Mouse (Mus musculus) 416B (cell line): ENCODE measurements around the gene Mob3a.

Experiments
- DNase-seq: peaks from one replicate; pipeline ENCODE4 v3.0.0; 2011; ENCODE audit warnings: low read depth

The Mob3a gene

DNA sequence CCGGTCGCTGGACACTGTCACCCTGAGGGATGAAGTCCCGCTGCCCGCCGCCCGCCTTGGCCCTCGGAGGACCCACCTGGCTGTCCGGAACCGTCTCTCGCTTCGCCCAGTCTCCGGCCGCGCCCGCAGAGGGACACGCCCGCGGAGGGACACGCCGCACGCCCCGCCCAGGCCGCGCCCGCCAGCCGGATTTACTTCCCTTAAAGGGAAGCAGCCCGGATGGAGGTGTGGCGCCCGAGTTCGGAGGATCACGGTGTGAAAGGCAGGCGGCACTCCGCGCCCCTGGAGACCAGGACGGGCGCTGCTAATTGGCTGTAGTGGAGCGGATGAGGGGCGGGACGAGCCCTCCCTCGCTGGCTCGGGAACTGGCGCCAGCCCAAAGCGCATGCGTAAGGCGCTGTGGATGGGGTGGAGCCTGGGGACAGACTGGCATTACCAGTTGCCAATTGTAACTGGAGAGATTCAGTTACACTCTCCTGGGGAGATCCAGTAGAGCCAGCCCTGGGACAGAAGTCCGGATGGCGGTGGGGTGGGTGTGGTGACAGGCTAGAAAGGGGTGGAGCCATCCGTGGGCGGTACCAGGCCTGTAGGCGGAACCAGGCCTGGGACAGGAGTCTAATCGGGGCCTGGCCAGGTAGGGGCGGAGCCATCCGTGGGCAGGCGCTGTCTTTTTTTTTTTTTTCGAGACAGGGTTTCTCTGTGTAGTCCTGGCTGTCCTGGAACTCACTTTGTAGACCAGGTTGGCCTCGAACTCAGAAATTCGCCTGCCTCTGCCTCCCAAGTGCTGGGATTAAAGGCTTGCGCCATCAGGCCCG lies at the start of gene Mob3a, which contains the start of gene Izumo4:
Gene Mob3a (minus strand): TSS at position 257 of the 815 bp plus-strand sequence.
Gene Izumo4 (plus strand): TSS at position 464 of the 815 bp plus-strand sequence.
- DNase-seq, result peak; percentile 100

DNA sequence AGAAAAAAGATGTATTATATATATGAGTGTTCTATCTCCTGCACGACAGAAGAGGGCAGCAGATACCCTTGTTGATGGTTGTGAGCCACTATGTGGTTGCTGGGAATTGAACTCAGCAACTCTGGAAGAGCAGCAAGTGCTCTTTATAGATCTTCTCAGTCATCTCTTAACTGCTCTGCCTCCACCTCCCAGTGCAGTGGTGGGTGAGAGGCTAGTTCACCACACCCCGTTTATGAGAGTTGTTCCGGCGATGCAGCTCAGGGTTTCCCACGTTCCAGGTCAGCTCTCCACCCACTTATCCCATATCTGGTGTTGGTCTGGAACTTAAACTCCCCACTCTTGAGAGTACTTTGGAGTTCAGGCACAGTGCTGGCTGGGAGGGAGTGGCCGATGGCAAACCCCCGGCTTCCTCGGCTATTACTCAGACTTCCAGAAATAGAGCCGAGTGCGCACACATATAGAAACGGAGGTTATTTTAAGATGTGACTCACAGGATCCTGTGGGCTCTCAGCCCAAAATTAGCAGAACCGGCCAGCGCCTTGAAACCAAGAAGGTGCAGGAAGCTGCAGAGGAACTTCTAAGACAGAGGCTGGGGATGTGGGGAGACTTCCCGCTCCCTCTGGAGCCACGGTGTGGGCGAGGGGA lies 49.5 kb upstream of the Mob3a start:
- DNase-seq, result peak; percentile 98

DNA sequence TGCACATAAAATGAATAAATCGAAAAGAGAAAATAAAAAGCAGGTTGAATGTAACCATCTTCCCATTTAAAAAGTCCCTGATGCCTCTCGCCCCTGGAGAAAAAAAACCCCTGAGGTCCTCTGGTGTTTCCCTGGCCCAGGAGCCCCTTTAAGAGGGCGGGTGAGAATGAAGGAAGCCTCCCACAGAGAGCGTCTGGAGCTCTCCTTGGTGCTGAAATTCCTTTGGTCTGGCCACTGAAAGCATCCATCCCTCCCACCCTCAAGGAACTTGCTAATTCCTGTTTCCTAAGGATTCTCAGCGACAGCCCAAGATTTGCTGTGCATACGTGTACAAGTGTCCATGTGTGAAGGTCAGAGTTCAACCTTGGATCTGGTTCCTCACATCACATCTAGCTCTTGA lies 46.8 kb upstream of the Mob3a start:
- DNase-seq, result peak; percentile 73

DNA sequence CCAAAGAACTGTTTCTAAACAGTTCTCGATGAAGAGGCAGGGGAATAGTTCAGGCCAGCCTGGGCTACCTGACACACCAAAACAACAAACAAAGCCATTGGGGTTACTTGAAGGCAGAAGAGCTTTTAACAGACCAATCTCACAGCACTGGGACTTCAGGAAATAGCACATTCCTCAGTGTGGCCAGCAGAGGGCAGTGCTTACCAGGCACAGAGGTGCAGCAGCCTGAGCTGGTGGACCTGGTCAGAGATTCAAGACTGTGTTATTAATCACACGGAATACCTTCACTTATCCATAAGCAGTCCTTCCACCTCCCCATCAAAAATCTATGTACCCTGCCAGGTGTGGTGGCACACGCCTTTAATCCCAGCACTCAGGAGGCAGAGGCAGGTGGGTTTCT lies 45.6 kb upstream of the Mob3a start:
- peak; percentile 87 for DNase-seq

DNA sequence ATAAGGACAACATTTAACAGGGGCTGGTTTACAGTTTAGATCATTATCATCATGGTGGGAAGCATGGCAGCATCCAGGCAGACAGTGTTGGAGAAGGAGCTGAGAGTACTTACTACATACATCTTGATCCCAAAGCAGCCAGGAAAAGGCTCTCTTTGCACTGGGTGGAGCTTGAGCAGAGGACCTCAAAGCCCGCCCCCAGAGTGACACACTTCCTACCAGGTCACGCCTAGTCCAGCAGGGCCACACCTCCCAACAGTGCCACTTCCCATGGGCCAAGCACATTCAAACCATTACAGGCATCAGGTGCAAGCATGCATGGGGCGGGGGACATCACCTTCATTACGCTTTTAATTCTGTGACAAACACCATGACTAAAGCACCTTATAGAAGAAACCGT lies 42.5 kb upstream of the Mob3a start:
- peak; percentile 91 for DNase-seq

DNA sequence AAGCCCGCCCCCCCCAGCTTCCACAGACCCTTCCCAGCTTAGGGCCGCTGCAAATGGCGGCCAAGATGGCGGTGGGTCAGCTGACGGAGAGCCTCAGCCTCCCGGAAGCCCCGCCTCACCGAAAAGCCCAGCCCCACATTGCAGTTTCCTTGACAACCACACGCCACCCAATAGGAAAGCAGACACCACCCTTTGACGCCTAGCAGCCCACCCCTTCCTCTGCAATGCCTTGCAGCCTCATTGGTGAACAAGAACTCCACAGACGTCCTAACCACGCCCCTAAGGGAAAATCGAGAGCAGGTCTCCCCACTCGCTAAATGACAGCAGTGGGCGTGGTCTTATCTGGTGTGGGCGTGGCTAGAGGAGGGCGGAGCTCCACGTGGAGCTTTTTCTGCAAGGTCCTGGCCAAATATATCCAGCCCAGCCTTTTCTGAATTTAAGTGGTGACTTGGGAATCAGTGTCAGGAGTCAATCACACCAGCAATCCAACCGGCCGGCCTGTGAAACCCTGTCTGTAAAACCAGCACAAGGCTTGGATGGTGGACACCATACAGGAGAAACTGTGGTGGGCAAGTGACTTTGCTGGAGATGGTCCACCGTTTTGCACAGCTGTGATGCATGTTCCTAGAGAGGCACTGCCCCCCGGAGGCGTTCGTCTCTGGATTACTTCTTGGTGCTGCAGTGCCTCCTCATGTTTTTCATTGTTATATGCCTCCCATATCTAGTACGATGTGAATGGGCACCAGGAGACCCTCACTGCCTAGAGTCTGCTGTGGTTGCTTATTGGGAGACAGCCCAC lies 40.6 kb upstream of the Mob3a start, which contains the start of gene Ap3d1:
Gene Ap3d1 (minus strand): TSS at position 85 of the 799 bp plus-strand sequence.
- peak; percentile 100 for DNase-seq

DNA sequence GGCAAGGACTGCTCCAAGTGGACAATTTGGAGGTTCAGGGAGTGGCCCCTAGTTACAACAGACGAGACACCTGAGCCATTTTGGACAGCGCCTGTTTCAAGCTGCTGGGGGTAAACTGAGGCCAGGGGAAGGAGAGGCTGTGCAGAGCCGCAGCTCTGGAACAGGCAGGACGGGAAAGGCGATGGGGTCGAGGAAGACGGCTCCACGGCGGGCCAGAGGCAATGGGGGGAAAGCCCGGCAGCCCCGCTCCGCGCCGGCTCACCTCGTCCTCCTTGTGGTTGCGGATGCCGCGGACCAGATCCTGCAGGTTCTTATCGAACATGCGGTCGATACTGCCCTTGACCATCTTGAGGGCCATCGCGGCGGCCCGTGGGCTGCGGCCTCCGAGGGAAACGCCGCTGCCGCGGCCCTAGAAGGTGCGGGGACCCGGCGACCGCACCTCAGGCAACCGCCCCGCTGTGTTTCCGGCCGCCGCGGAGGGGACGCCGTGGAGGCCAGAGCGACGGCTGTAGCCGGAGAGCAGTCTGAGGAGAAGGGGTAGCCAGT lies 39.9 kb upstream of the Mob3a start:
- DNase-seq, result no peak

DNA sequence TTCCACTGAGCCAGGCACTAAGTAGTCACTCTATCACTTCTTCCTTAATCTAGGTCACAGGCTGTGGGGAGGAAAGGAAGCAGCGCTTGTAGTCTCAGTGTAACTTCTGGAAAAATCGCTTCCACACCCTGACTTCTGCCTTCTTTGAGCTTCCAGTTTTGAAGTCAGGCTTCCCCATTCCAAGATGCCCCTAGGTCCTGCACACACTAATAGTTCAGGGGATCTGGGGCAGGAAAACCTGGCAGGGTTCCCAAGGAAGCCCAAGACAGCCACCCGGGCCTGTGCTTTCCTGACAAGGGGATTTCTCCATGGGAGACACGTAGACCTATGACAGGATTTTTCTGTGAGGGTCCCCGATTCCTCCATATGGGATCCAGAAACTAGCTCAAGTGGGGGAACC lies 39.4 kb upstream of the Mob3a start:
- DNase-seq, result no peak

DNA sequence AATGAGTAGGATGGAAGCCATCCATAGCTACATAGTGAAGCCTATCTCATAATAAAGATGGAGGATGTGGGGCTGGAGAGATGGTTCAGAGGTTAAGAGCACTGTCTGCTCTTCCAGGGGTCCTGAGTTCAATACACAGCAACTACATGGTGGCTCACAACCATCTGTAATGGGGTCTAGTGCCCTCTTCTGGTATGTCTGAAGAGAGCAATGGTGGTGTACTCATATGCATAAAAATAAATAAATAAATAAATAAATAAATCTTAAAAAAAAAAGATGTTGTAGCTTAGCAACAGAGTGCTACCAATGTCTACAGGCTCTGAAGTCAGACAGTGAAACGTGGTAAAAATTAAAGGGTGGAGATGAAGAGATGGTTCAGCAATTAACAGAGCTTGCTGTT lies 36.9 kb upstream of the Mob3a start:
- DNase-seq, result peak; percentile 56

DNA sequence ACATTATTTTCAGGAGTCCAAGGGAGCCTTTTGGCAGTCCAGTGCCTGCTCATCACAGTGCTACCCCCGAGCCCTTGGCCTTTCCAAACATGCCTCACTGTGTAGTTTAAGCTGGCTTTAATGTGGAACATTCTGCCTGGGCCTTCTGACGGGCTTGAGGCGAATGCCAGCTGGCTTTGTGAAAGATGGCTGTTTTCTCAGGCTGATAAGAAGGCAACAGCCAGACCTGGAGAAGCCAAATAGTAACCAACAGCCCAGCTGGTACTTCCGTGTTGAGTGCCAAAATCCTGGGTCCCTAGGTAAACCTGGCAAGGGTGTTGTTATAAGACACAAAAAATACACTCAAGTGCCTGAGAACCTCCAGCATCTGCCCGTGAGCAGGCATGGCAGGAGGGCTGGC lies 35.0 kb upstream of the Mob3a start:
- no peak for DNase-seq

DNA sequence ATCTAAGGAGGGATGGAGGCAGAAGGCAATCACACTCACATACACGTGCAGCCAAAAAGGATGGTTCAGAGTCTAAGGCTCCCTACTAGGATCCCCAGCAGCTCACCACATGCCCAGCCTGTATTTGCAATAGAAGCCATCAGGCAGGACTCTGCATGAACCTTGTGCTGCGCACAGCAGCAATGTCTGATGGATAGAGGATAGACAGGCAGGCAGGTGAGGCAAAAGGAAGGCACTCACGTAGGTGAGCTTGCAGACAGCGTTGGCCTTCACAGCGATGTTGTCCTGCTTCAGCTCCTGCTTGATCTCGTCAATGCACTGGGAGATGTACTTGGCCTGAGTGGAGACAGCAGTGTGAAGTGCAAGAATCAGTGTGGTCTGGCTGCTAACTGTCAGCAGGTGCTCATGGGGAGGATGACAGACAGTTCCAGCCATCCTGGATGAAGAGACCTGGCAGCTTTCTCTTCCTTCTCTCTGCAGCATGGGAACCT lies 30.9 kb upstream of the Mob3a start:
- DNase-seq, result no peak

DNA sequence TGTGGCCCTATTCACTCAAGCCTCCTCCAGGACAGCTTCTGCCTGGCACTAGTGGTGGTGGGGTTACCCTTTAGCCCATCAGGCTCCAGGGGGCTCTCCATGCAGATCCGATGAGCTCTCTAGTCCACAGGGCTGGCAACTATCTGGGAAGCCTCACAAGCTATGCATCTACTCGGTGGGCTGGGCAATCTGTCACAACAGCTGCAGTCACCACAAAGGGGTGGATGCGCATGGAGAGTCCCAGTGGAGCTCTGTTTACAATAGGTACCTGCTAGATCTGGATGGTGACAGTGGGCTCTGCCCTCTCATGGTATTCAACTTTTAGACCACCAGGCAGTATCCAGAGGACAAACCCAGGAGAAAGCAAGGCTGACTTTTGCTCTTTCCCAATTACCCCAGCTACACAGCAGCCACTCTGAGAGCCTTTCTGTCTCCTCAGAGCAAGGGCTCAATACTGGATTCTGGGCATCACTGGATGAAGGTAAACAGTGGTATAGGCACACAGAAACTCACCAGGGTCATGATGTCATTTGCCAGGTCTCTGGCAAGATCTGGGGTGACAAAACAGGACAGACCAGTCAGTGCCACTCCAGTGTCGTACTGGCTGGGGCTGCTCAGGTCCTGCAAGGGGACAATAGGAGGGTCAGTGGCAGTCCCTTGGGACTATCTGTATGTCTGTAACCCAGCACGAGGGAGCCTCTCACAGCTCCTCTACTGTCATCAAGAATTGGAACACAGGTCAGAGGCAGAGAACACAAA lies 25.8 kb upstream of the Mob3a start:
- DNase-seq, result no peak

DNA sequence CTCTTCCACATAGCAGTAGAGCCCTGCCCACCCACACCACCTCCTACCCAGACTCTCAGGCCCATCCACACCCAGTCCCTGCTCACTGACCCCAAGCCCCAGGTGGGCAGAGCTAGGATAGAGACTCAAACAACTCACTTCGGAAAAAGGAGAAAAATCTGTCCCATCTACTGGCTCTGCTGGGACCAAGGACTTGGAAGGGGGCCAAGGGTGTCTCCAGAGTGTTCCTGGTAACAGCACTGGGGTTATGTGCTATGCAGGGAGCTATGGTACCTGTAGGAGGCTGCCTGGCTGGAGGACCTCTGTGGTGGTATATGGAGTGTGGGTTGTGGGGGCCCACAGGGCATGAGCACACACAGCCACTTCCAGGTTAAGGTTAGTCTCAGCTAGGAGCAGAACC lies 15.5 kb upstream of the Mob3a start:
- DNase-seq, result no peak

DNA sequence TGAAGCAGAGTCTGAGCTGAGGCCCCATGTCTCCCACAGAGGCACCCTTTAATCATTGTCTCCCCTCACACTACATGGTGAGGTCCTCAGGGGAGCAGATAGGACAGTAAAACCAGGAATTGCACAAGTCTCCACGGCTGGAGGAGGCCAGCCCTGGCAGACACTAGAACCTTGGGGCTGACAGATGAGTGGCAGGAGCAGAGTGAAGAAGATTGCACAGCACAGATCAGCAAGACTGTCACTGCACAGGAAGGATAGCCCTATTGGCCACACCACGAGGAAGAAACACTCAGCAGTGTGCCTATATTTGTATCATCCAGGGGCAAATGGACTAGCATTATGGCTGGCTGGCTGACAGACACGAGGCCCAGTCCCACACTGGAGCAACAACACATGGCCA lies 9.1 kb upstream of the Mob3a start:
- no peak for DNase-seq

DNA sequence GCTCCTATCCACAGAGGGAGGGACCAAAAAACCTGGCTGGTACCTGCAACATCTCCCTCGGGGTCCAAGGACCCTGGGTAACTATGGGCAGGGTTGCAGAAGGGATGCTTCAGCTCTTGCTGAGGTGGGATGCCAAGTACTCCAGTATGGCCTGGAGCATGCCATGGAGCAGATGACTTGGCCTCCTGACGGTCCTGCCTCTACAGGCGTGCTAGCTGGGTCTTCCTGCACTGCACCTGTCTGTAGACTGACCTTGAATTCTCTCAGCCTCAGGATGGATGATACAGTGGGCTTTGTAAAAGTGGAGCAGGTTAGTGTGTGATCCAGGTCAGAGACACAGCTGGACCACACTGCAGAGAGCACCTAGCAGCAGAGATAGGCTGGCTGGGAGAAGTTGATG lies 3.7 kb upstream of the Mob3a start:
- DNase-seq, result no peak

DNA sequence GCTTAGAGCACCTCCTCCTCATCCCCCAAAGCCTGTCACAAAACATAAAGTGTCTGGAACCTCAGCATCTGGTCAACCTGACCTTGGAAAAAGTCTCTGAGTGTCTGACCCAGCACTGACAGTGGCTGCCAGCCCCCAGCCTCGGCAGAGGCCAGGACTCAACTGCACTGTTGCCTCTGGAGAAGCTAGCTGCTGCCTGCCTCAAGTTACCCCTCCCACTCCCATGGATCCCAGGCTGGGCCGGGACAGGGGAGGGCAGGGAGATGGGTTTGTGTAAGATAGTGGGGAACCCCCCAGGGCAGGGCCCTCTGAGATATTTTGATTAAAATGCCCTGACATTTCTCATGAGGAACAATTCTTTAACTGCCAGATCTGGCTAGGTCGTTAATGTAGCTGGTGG lies 3.3 kb upstream of the Mob3a start:
- no peak for DNase-seq

DNA sequence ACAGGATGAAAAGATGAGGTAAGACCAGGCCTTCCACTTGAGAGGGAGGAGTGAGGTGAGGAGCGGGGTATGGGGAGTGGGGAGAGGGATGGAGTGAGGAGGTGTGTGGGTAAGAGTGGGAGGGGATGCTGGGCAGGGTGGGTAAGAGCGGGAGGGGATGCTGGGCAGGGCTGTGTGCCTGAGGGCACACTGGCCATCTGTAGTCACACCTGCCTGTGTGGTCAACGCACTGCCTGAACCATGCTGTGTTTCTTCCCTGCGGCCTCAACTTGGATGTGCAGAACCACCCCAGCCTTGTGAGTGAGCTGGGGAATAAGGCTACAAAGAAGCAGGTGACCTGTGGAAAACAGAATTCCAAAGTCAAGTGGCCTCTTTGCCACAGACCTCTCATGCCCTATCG lies 2.6 kb upstream of the Mob3a start:
- DNase-seq, result no peak

DNA sequence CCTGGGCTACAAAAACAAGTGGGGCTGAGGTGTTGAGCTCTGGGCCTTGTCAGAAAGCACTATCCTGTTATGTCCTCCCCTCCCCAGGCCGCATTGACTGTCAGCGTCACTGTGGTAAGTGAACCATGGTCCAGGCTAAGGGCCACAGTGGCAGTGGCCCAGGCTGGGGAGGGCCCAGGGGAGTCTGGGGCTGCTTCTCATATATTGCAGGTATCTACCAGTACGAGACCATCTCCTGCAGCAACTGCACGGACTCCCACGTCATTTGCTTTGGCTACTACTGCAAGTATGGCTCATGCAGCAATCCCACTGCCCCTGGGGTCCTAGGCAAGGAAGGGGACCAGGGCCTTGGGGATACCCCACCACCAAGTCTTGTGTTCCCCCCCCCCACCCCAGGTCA lies 1.9 kb upstream of the Mob3a start:
- no peak for DNase-seq

DNA sequence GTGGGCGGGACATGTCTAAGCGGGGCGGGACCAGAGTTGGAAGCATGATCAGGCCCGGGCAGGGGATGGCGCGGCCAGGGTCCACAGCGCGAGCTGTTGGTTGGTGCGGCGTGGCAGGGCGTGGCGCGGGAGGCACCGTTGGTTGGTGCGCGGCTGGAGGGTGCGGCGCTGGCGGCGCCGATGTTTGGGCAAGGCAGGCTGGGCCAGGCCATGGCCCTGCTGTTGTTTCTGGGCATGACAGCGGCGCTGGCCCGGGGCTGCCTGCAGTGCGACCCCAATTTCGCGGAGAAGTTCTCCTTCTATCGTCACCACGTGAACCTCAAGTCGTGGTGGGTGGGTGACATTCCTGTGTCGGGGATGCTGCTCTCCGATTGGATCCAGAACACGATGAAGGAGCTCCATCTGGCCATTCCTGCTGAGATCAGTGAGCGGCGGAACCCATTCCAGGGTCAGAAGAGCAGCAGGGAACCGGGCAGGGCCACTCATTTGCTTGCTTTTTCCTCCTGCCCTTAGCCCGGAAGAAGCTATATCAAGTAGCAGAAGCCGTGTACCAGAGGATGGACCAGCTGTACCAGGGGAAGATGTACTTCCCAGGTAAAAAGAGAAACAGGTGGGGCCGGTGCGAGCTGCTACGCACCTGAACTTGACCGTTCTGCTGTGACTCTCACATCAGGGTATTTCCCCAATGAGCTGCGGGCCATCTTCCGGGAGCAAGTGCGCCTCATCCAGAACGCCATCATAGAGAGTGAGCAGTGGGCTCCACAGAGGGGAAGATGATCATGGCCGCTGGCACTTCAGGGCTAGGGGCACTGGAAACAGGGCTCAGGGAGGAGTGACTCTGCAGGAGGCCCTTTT lies 986 bp upstream of the Mob3a start:
- DNase-seq, result peak; percentile 97

DNA sequence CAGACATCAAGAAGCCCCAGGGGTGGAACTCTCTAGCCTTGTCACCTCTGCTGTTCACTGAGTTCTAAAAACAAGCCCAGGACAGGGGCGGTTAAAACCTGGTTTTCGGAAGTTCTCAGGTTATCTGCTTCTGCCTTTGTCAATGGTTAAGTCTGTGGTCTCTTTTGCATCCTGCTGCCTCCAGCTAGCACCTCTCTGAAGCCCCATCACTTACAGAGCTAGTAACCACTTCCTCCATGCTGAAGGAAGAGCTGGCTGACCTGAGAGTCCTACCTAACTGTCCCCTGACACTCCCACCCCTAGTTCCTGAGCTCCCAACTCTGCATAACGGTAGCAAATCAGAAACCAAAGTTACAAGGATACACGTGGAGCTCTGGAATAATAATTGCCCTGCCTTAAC lies 1.0 kb downstream of the Mob3a start:
- peak; percentile 91 for DNase-seq
